Mouse (Mus musculus) myocyte (in vitro differentiated cells): ENCODE measurements around the gene E030018B13Rik.

Experiments used
- CEBPB ChIP-seq: IDR thresholded peaks from 2 replicates; pipeline ENCODE4 v1.6.1; 2011; ENCODE audit warnings: mild to moderate bottlenecking, moderate library complexity; ENCODE audit not compliant: poor library complexity, insufficient read depth, severe bottlenecking
- E2F4 ChIP-seq: IDR thresholded peaks from one replicate; pipeline ENCODE4 v1.6.1; 2011; ENCODE audit warnings: mild to moderate bottlenecking, control low read depth, moderate library complexity; ENCODE audit not compliant: insufficient read depth
- MAX ChIP-seq: IDR thresholded peaks from one replicate; pipeline ENCODE4 v1.6.1; 2011; ENCODE audit warnings: low read depth, mild to moderate bottlenecking, control low read depth
- MYOG ChIP-seq, 3 experiments: IDR thresholded peaks; one replicate each; pipeline ENCODE4 v1.6.1; 2011; ENCODE audit warnings: control low read depth in 2 of 3, low read depth in 2 of 3, mild to moderate bottlenecking in 2 of 3; ENCODE audit not compliant: insufficient read length in 2 of 3, control insufficient read depth in 1 of 3, insufficient read depth in 1 of 3
- POLR2A ChIP-seq: IDR thresholded peaks from one replicate; pipeline ENCODE4 v1.6.1; 2011; ENCODE audit warnings: low read depth, mild to moderate bottlenecking, control low read depth, moderate library complexity; ENCODE audit not compliant: insufficient read length
- POLR2AphosphoS2 ChIP-seq: IDR thresholded peaks from one replicate; pipeline ENCODE4 v1.6.1; 2011; ENCODE audit warnings: low read depth, control low read depth; ENCODE audit not compliant: insufficient read length
- REST ChIP-seq: IDR thresholded peaks from one replicate; pipeline ENCODE4 v1.6.1; 2011; ENCODE audit warnings: mild to moderate bottlenecking, control low read depth, moderate library complexity; ENCODE audit not compliant: insufficient read depth, insufficient read length
- SRF ChIP-seq: IDR thresholded peaks from one replicate; pipeline ENCODE4 v1.6.1; 2011; ENCODE audit warnings: low read depth; ENCODE audit not compliant: control insufficient read depth, insufficient read length
- TCF12 ChIP-seq: IDR thresholded peaks from one replicate; pipeline ENCODE4 v1.6.1; 2011; ENCODE audit warnings: mild to moderate bottlenecking, control low read depth; ENCODE audit not compliant: poor library complexity, insufficient read depth, severe bottlenecking
- TCF3 ChIP-seq: IDR thresholded peaks from one replicate; pipeline ENCODE4 v1.6.1; 2011; ENCODE audit warnings: low read depth, control low read depth; ENCODE audit not compliant: insufficient read length
- USF1 ChIP-seq: IDR thresholded peaks from one replicate; pipeline ENCODE4 v1.6.1; 2011; ENCODE audit warnings: low read depth, mild to moderate bottlenecking, control low read depth, moderate library complexity

- TF ChIP-seq POLR2A (no peak), TCF3 (no peak), TCF12 (no peak), MAX (no peak), USF1 (no peak), MYOG (IDR thresholded peaks at IDR 0.05; ENCODE audit: control insufficient read depth in 1 of 3, insufficient read depth in 1 of 3, insufficient read length in 2 of 3, low read depth in 2 of 3) (no peak), REST (no peak), POLR2AphosphoS2 (no peak), SRF (no peak), E2F4 (no peak), CEBPB (no peak)
Measured at GRCm38 (mm10) chr7:63902604-63903210, 13.9 kb upstream of the E030018B13Rik start.
